Mouse (Mus musculus) heart, embryonic 14.5 days (tissue): Measurements from ENCODE around the gene Arfgef3. TPM values are rescaled to one million over a fixed set of nuclear protein-coding genes. Genes with fewer than 3 reads are reported as not detected.

Source experiments
- ATAC-seq: fragments of 200-750 bp; cut with Nextera tagmentation; 2 replicates; pipeline ENCODE4 v1.8.0; 2017; ENCODE audit warnings: low read depth, moderate TSS enrichment; ENCODE audit not compliant: insufficient number of reproducible peaks, insufficient read depth, low FRiP score
- H3K27ac ChIP-seq, 2 experiments: fragments of 200-500 bp in 1 of 2; fragments of 300-500 bp in 1 of 2; sonication (generic) in 1 of 2; replicated peaks in 1 of 2; 2 replicates each; pipeline ENCODE4 v1.5.1; 2012 to 2014; ENCODE audit warnings: low read depth in 2 of 2, low read length in 2 of 2, control low read depth in 1 of 2, mild to moderate bottlenecking in 1 of 2, mixed read lengths in 1 of 2; ENCODE audit not compliant: control insufficient read depth in 1 of 2, insufficient read depth in 1 of 2
- H3K27me3 ChIP-seq: fragments of 300-500 bp; sonication (generic); 2 replicates; pipeline ENCODE4 v1.6.1; 2014; ENCODE audit warnings: mild to moderate bottlenecking, low read length, control low read depth; ENCODE audit not compliant: control insufficient read depth, insufficient read depth
- H3K36me3 ChIP-seq: fragments of 300-500 bp; sonication (generic); 2 replicates; pipeline ENCODE4 v1.6.1; 2014; ENCODE audit warnings: mild to moderate bottlenecking, control low read depth, low read length, mixed read lengths; ENCODE audit not compliant: control insufficient read depth, insufficient read depth
- H3K4me1 ChIP-seq, 2 experiments: fragments of 200-500 bp in 1 of 2; fragments of 300-500 bp in 1 of 2; sonication (generic) in 1 of 2; 2 replicates each; pipeline ENCODE4 v1.6.1; 2012 to 2014; ENCODE audit warnings: low read length in 2 of 2, control low read depth in 1 of 2, mixed read lengths in 1 of 2; ENCODE audit not compliant: control insufficient read depth in 2 of 2, insufficient read depth in 2 of 2
- H3K4me2 ChIP-seq: fragments of 300-500 bp; sonication (generic); 2 replicates; pipeline ENCODE4 v1.6.1; 2014; ENCODE audit warnings: mild to moderate bottlenecking, low read length
- H3K4me3 ChIP-seq, 2 experiments: fragments of 200-500 bp in 1 of 2; fragments of 300-500 bp in 1 of 2; sonication (generic) in 1 of 2; 2 replicates each; pipeline ENCODE4 v1.5.1; 2012 to 2014; ENCODE audit warnings: low read length in 2 of 2, mild to moderate bottlenecking in 2 of 2, control low read depth in 1 of 2, low read depth in 1 of 2, moderate library complexity in 1 of 2; ENCODE audit not compliant: control insufficient read depth in 1 of 2, insufficient read depth in 1 of 2
- H3K9ac ChIP-seq: fragments of 300-500 bp; sonication (generic); 2 replicates; pipeline ENCODE4 v1.6.1; 2014; ENCODE audit warnings: mild to moderate bottlenecking, low read length
- H3K9me3 ChIP-seq: fragments of 300-500 bp; sonication (generic); 2 replicates; pipeline ENCODE4 v1.6.1; 2016; ENCODE audit warnings: low read length, control low read depth; ENCODE audit not compliant: control insufficient read depth
- WGBS: fragments of 180-500 bp; shearing (Covaris S2); extraction: QIAGEN DNeasy Blood & Tissue Kit; methylation state at CpG from one replicate; pipeline ENCODE4 v1.1.7; 2014; 5-methylcytosine and 5-hydroxymethylcytosine counted together
- polyA plus RNA-seq: library from polyadenylated mRNA; unstranded; fragments of >200 nt; fragmentation: Nextera tagmentation; extraction: Ambion mirVana; gene quantifications from 2 replicates; pipeline ENCODE4 v1.2.1, GENCODE M21; 2014

Arfgef3 gene
- polyA plus RNA-seq, 1 experiment from 2014 or later, result 0.57 TPM

DNA sequence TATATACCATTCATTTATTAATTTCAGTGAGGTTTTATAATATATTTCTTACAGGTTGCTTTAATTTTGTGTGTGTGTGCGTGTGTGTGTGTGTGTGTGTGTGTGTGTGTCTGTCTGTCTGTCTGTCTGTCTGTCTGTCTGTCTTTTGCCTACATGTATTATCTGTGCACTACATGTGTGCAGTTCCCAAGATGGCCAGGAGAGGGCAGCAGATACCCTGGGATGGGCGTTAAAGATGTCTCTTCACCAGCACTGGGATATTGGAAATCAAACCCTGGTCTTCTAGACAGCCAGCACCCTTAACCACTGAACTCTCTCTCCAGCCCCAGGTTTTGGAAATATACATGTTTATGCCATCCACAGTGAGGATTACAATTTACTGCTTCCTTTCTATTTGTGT lies 16.5 kb upstream of the Arfgef3 start:
- no peak for ATAC-seq
- H3K27me3 ChIP-seq, result no peaks in the 10 kb centered on the region
- H3K27ac ChIP-seq, result no peak overlapping the region
- no peak overlapping the region for H3K9ac ChIP-seq
- WGBS, result 35% methylated on average over 2 of the region's 2 CpGs
- no peaks in the 10 kb centered on the region for H3K36me3 ChIP-seq
- H3K4me2 ChIP-seq, result no peak overlapping the region
- H3K4me1 ChIP-seq, result no peaks in the 10 kb centered on the region
- peaks cover 3% of the 10 kb centered on the region; the same call in 1 of the 2 replicates for H3K9me3 ChIP-seq
- no peak overlapping the region for H3K4me3 ChIP-seq

DNA sequence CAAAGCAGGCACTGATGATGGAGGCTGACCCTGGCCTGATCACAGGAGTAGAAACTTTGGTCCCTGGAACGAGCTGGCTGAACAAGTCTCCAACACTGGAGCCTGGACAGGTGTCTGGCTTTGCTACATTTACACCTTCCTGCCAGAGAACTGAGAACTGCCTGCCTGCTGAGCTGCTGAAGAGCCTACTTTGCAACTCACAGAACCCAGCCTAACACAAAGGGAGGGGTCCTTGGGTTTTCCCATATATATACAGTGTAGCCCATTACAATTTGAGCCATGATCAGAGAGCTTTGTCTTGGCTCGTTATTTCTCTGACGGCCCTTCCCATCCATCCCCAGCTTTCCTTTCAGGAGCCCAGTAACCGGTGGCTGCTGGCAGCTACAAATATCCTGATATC lies 6.3 kb upstream of the Arfgef3 start:
- Histone ChIP-seq H3K36me3 (no peaks in the 10 kb centered on the region), H3K4me2 (no peak overlapping the region), H3K4me1 (no peaks in the 10 kb centered on the region), H3K9ac (no peak overlapping the region), H3K4me3 (no peak overlapping the region), H3K27ac (no peak overlapping the region), H3K9me3 (no peaks in the 10 kb centered on the region), H3K27me3 (no peaks in the 10 kb centered on the region)
- 62% methylated on average over 4 of the region's 4 CpGs for WGBS
- ATAC-seq, result no peak

DNA sequence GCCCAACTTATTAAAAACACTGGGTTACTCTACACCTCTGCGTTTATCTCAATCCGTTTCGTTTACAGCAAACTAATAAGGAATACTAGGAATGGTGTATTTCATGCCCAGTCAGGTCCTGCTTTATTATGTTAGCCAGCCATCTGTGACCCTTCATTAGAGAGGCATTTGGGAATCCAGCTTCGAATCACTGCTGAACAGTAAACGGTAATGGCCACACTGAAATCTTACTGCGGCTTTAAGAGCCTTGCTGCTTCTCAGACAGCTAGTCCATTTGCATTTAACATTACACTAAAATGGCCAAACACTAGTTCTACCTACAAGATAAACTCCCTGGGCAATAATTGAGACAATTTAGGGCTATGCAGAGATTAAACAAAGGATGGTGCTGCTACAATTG lies 1.7 kb downstream of the Arfgef3 start:
- Histone ChIP-seq H3K4me1 (peaks cover 0 to 3% of the 10 kb centered on the region in 2 experiments; a peak in 1 of 4 replicates), H3K9me3 (no peaks in the 10 kb centered on the region), H3K4me3 (no peak overlapping the region), H3K9ac (no peak overlapping the region), H3K27ac (no peak overlapping the region), H3K27me3 (no peaks in the 10 kb centered on the region; the same call in 1 of the 2 replicates), H3K4me2 (no peak overlapping the region), H3K36me3 (no peaks in the 10 kb centered on the region)
- 87% methylated on average over 6 of the region's 6 CpGs for WGBS
- ATAC-seq, result no peak

DNA sequence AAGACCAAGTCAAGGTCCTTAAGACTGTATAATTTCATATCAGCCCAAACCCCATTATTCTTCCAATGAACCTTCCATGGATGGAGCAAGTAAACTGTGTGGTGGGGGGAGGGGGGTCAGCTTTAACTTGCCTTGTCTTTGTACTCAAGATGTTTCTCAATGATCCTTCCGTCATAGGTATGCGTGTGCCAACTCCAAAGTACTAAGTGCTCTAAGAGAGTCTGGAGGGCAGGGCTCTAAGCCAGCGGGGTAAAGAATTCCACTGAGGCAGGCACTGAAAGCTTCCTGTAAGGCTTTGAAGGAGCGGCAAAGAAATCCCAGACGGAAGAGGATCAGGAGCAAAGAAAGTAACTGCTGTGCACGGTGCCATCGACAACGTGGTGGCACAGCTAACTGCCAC lies 2.7 kb downstream of the Arfgef3 start:
- H3K36me3 ChIP-seq, result no peaks in the 10 kb centered on the region
- H3K4me2 ChIP-seq, result no peak overlapping the region
- H3K27me3 ChIP-seq, result no peaks in the 10 kb centered on the region; the same call in 1 of the 2 replicates
- H3K4me3 ChIP-seq, result no peak overlapping the region
- no peaks in the 10 kb centered on the region for H3K9me3 ChIP-seq
- ATAC-seq, result no peak
- WGBS, result 81% methylated on average over 8 of the region's 8 CpGs
- H3K27ac ChIP-seq, result no peak overlapping the region
- no peak overlapping the region for H3K9ac ChIP-seq
- peaks cover 0 to 3% of the 10 kb centered on the region in 2 experiments; a peak in 1 of 4 replicates for H3K4me1 ChIP-seq

DNA sequence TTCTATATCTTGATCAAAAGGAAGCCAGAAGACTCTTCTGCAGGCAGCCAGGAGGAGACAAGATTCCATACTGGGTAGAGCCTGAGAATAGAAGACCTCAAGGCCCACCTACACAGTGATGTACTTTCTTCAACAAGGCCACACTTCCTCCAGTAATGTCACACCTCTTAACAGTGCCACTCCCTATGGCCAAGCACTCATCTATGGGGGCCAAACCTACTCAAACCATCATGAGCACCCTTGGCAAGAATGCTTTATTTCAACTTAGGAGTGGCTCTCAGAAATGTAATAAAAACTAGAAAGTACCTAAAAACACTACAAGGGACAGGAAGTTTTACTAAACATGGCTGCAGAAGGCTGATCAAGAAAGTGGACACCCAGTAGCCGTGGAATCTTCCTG lies 15.2 kb downstream of the Arfgef3 start:
- Histone ChIP-seq H3K9me3 (no peaks in the 10 kb centered on the region), H3K9ac (no peak overlapping the region), H3K4me1 (no peaks in the 10 kb centered on the region), H3K36me3 (no peaks in the 10 kb centered on the region), H3K4me3 (no peak overlapping the region), H3K4me2 (no peak overlapping the region), H3K27me3 (no peaks in the 10 kb centered on the region), H3K27ac (no peak overlapping the region)
- 89% methylated on average over 1 of the region's 1 CpGs for WGBS
- no peak for ATAC-seq

- peaks cover 0 to 5% of the 10 kb centered on the region in 2 experiments; a peak in 2 of 4 replicates for H3K4me1 ChIP-seq
- WGBS, result 94% methylated on average over 4 of the region's 4 CpGs
- no peaks in the 10 kb centered on the region for H3K36me3 ChIP-seq
- no peaks in the 10 kb centered on the region for H3K27me3 ChIP-seq
- ATAC-seq, result no peak
- H3K9ac ChIP-seq, result no peak overlapping the region
- no peaks in the 10 kb centered on the region for H3K9me3 ChIP-seq
- H3K4me2 ChIP-seq, result no peak overlapping the region
- no peak overlapping the region for H3K4me3 ChIP-seq
- H3K27ac ChIP-seq, result no peak overlapping the region
Measured at GRCm38 (mm10) chr10:18711436-18711835, 32.3 kb downstream of the Arfgef3 start.

DNA sequence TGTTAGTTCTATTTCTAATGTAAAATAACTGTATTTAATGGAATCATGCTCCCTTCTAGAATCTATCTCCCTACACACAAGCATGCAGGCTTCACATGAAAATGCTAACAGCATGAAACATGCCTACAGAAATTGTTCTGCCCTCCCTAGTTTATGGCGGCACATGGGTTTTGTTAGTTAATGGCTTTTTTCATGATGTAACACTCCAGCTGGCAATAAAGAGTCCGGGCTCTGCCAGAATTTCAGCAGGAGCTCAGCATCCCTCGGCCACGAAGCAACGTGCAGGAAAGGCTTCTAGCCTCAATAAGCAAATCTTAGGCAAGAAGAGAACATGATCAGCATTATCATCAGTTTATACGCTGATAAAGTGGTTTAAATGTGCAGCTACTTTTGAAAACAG lies 32.8 kb downstream of the Arfgef3 start:
- H3K9me3 ChIP-seq, result no peaks in the 10 kb centered on the region
- H3K4me2 ChIP-seq, result no peak overlapping the region
- WGBS, result 78% methylated on average over 6 of the region's 6 CpGs
- peaks cover 0 to 5% of the 10 kb centered on the region in 2 experiments; a peak in 2 of 4 replicates for H3K4me1 ChIP-seq
- no peaks in the 10 kb centered on the region for H3K27me3 ChIP-seq
- ATAC-seq, result no peak
- no peak overlapping the region for H3K4me3 ChIP-seq
- no peak overlapping the region for H3K27ac ChIP-seq
- H3K36me3 ChIP-seq, result no peaks in the 10 kb centered on the region
- H3K9ac ChIP-seq, result no peak overlapping the region

DNA sequence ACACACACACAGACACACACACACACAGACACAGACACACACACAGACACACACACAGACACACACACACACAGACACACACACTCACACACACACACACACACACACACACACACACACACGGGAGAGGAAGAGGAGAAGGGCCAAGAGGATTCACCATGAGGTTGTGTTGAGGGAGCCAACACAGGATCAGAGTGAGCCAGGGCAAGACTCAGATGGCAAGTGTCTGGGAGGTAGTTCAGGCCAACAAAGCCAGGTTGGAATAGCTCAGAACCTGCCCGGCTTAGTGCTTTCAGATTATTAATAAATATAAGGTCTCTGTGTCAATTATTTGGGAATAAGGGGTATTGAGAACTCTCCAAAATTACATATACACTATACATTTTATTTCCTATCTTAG lies 33.9 kb downstream of the Arfgef3 start:
- Histone ChIP-seq H3K9me3 (no peaks in the 10 kb centered on the region), H3K4me2 (no peak overlapping the region), H3K27me3 (no peaks in the 10 kb centered on the region), H3K27ac (no peak overlapping the region), H3K4me1 (peaks cover 0 to 5% of the 10 kb centered on the region in 2 experiments; a peak in 2 of 4 replicates), H3K36me3 (no peaks in the 10 kb centered on the region), H3K4me3 (no peak overlapping the region), H3K9ac (no peak overlapping the region)
- 77% methylated on average over 2 of the region's 2 CpGs for WGBS
- no peak for ATAC-seq
